Mouse (Mus musculus) midbrain, embryonic 16.5 days (tissue): ENCODE measurements around the gene Map3k7cl. TPM values are rescaled to one million over a fixed set of nuclear protein-coding genes. Genes with fewer than 3 reads are reported as not detected.

Experiments used
- ATAC-seq: fragments of 200-750 bp; cut with Nextera tagmentation; 2 replicates; pipeline ENCODE4 v1.8.0; 2017; ENCODE audit warnings: moderate TSS enrichment
- H3K27ac ChIP-seq: fragments of 300-500 bp; sonication (generic); 2 replicates; pipeline ENCODE4 v1.5.1; 2014; ENCODE audit warnings: mild to moderate bottlenecking, low read length, mixed read lengths
- H3K27me3 ChIP-seq: fragments of 300-500 bp; sonication (generic); 2 replicates; pipeline ENCODE4 v1.6.1; 2014; ENCODE audit warnings: low read depth, low read length, mixed read lengths; ENCODE audit not compliant: control insufficient read depth, insufficient read depth
- H3K36me3 ChIP-seq: fragments of 300-500 bp; sonication (generic); 2 replicates; pipeline ENCODE4 v1.6.1; 2014; ENCODE audit warnings: mild to moderate bottlenecking, low read length, moderate library complexity, mixed read lengths; ENCODE audit not compliant: control insufficient read depth, insufficient read depth
- H3K4me1 ChIP-seq: fragments of 300-500 bp; sonication (generic); 2 replicates; pipeline ENCODE4 v1.6.1; 2014; ENCODE audit warnings: mild to moderate bottlenecking, low read length, mixed read lengths; ENCODE audit not compliant: control insufficient read depth, insufficient read depth
- H3K4me2 ChIP-seq: fragments of 300-500 bp; sonication (generic); 2 replicates; pipeline ENCODE4 v1.6.1; 2014; ENCODE audit warnings: mild to moderate bottlenecking, low read length, mixed read lengths
- H3K4me3 ChIP-seq: fragments of 300-500 bp; sonication (generic); 2 replicates; pipeline ENCODE4 v1.5.1; 2014; ENCODE audit warnings: low read depth, mild to moderate bottlenecking, low read length, moderate library complexity, mixed read lengths
- H3K9ac ChIP-seq: fragments of 300-500 bp; sonication (generic); 2 replicates; pipeline ENCODE4 v1.6.1; 2014; ENCODE audit warnings: low read depth, low read length, mixed read lengths
- H3K9me3 ChIP-seq: fragments of 300-500 bp; sonication (generic); replicated peaks from 2 replicates; pipeline ENCODE4 v1.6.1; 2014; ENCODE audit warnings: mild to moderate bottlenecking, low read length, mixed read lengths; ENCODE audit not compliant: control insufficient read depth, poor library complexity, severe bottlenecking
- WGBS: fragments of 180-500 bp; shearing (Covaris S2); extraction: QIAGEN DNeasy Blood & Tissue Kit; methylation state at CpG from one replicate; pipeline ENCODE4 v1.1.7; 2014; 5-methylcytosine and 5-hydroxymethylcytosine counted together
- polyA plus RNA-seq: library from polyadenylated mRNA; unstranded; fragments of >200 nt; fragmentation: Nextera tagmentation; extraction: Ambion mirVana; gene quantifications from 2 replicates; pipeline ENCODE4 v1.2.1, GENCODE M21; 2015

Gene Map3k7cl
- polyA plus RNA-seq, 1 experiment from 2014 or later, result not detected

- H3K4me3 ChIP-seq, result no peak overlapping the region
- no peak for ATAC-seq
- WGBS, result 83% methylated on average over 9 of the region's 9 CpGs
- no peak overlapping the region for H3K9ac ChIP-seq
- no peaks in the 10 kb centered on the region for H3K36me3 ChIP-seq
- H3K27ac ChIP-seq, result no peak overlapping the region
- no peaks in the 10 kb centered on the region for H3K9me3 ChIP-seq
- no peaks in the 10 kb centered on the region for H3K27me3 ChIP-seq
- H3K4me1 ChIP-seq, result no peaks in the 10 kb centered on the region
- H3K4me2 ChIP-seq, result no peak overlapping the region
These were observed 50.9 kb downstream of the Map3k7cl start for GRCm38 (mm10) chr16:87604002-87604401.

- no peaks in the 10 kb centered on the region for H3K27me3 ChIP-seq
- no peak overlapping the region for H3K4me2 ChIP-seq
- WGBS, result 89% methylated on average over 2 of the region's 2 CpGs
- no peak overlapping the region for H3K9ac ChIP-seq
- no peak overlapping the region for H3K4me3 ChIP-seq
- H3K36me3 ChIP-seq, result no peaks in the 10 kb centered on the region
- no peak for ATAC-seq
- no peaks in the 10 kb centered on the region for H3K4me1 ChIP-seq
- H3K9me3 ChIP-seq, result no peaks in the 10 kb centered on the region
- no peak overlapping the region for H3K27ac ChIP-seq
These were observed 51.8 kb downstream of the Map3k7cl start for GRCm38 (mm10) chr16:87604883-87605282.

- Histone ChIP-seq H3K4me1 (no peaks in the 10 kb centered on the region), H3K27ac (no peak overlapping the region), H3K9me3 (no peaks in the 10 kb centered on the region), H3K4me2 (no peak overlapping the region), H3K4me3 (no peak overlapping the region), H3K27me3 (no peaks in the 10 kb centered on the region), H3K9ac (no peak overlapping the region), H3K36me3 (no peaks in the 10 kb centered on the region)
- ATAC-seq, result no peak
- 80% methylated on average over 1 of the region's 1 CpGs for WGBS
These were observed 54.3 kb downstream of the Map3k7cl start for GRCm38 (mm10) chr16:87607383-87607782.

DNA sequence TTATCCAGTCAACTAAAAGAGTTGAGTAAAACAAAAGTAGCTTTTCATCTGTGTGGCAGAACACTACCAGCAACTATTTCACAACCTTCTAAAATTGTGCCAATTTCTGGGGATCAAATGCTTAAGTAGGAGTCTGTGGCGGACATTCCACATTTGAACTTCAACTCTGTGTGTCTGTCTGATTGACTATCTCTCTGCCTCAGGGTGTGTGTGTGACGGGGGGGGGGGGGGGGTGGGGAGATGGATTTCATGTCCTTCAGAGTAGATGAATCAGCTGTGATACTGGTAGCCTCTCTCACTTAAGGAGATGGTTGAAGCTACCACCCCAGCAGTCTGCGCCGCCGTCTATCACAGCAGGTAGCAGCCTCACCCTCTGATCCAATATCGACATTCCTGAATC lies 54.8 kb downstream of the Map3k7cl start:
- Histone ChIP-seq H3K4me3 (no peak overlapping the region), H3K27ac (no peak overlapping the region), H3K4me2 (no peak overlapping the region), H3K9ac (no peak overlapping the region), H3K4me1 (no peaks in the 10 kb centered on the region), H3K27me3 (no peaks in the 10 kb centered on the region), H3K9me3 (no peaks in the 10 kb centered on the region), H3K36me3 (no peaks in the 10 kb centered on the region)
- WGBS, result 89% methylated on average over 6 of the region's 6 CpGs
- ATAC-seq, result no peak

DNA sequence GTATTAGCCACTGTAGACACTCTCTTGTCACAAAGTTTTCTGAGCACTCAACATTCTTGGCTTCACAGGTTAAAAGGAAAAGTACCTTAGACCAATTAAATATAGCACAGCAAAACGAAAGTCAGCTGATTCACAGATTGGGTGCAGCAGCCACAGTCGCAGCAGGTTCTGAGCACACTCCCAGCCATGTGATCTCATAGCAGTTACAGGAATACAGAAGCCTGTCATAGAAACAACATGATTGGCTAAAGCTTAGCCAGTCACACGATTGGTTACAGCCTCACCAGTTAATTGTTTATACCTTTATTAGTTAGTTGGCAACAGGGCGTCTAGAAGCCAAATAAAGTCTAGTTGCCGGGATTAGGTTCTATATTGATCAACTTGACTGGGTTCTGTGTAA lies 57.0 kb downstream of the Map3k7cl start:
- no peak for ATAC-seq
- Histone ChIP-seq H3K9me3 (no peaks in the 10 kb centered on the region), H3K4me1 (no peaks in the 10 kb centered on the region), H3K9ac (no peak overlapping the region), H3K27ac (no peak overlapping the region), H3K4me2 (no peak overlapping the region), H3K27me3 (no peaks in the 10 kb centered on the region), H3K4me3 (no peak overlapping the region), H3K36me3 (no peaks in the 10 kb centered on the region)
- 90% methylated on average over 5 of the region's 5 CpGs for WGBS

- Histone ChIP-seq H3K27me3 (no peaks in the 10 kb centered on the region), H3K9ac (no peak overlapping the region), H3K9me3 (no peaks in the 10 kb centered on the region), H3K4me3 (no peak overlapping the region), H3K36me3 (no peaks in the 10 kb centered on the region), H3K27ac (no peak overlapping the region), H3K4me2 (no peak overlapping the region), H3K4me1 (no peaks in the 10 kb centered on the region)
- WGBS, result 92% methylated on average over 21 of the region's 21 CpGs
- no peak for ATAC-seq
These were observed 57.6 kb downstream of the Map3k7cl start for GRCm38 (mm10) chr16:87610556-87611295.

DNA sequence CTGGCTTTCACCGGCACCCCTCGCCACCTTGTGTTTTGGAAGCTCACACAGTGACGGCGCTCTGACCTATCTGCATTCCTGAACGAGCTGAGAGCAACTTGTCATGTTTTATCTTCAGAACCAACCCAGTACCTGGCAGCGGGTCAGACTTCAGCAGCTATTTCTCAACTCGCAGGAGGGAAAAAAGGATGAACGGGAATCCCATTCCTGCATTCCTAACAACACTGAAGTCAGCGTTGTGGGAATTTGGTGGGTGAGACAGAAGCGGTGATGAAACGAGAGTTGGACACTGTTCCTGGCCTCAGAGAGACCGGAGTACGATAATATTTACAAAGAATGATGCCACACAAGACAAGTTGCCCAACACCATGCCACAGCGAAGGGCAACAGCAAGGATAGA lies 58.3 kb downstream of the Map3k7cl start:
- H3K27me3 ChIP-seq, result no peaks in the 10 kb centered on the region
- no peak overlapping the region for H3K4me2 ChIP-seq
- no peaks in the 10 kb centered on the region for H3K4me1 ChIP-seq
- WGBS, result 88% methylated on average over 14 of the region's 14 CpGs
- H3K9me3 ChIP-seq, result no peaks in the 10 kb centered on the region
- H3K4me3 ChIP-seq, result no peak overlapping the region
- H3K36me3 ChIP-seq, result no peaks in the 10 kb centered on the region
- no peak overlapping the region for H3K9ac ChIP-seq
- H3K27ac ChIP-seq, result no peak overlapping the region
- ATAC-seq, result no peak

- ATAC-seq, result no peak
- H3K36me3 ChIP-seq, result no peaks in the 10 kb centered on the region
- H3K9ac ChIP-seq, result no peak overlapping the region
- no peak overlapping the region for H3K4me3 ChIP-seq
- H3K27me3 ChIP-seq, result no peaks in the 10 kb centered on the region
- WGBS, result 89% methylated on average over 15 of the region's 15 CpGs
- H3K9me3 ChIP-seq, result no peaks in the 10 kb centered on the region
- no peak overlapping the region for H3K27ac ChIP-seq
- H3K4me1 ChIP-seq, result no peaks in the 10 kb centered on the region
- no peak overlapping the region for H3K4me2 ChIP-seq
These were observed 59.2 kb downstream of the Map3k7cl start for GRCm38 (mm10) chr16:87612218-87612838.

- Histone ChIP-seq H3K9me3 (no peaks in the 10 kb centered on the region), H3K9ac (no peak overlapping the region), H3K4me1 (no peaks in the 10 kb centered on the region), H3K27ac (no peak overlapping the region), H3K4me2 (no peak overlapping the region), H3K4me3 (no peak overlapping the region), H3K36me3 (no peaks in the 10 kb centered on the region), H3K27me3 (no peaks in the 10 kb centered on the region)
- ATAC-seq, result no peak
- WGBS, result 91% methylated on average over 6 of the region's 6 CpGs
These were observed 64.2 kb downstream of the Map3k7cl start for GRCm38 (mm10) chr16:87617377-87617776.
